40 mouse cellular contexts compared by ENCODE assay signal in the genomic region with DNA sequence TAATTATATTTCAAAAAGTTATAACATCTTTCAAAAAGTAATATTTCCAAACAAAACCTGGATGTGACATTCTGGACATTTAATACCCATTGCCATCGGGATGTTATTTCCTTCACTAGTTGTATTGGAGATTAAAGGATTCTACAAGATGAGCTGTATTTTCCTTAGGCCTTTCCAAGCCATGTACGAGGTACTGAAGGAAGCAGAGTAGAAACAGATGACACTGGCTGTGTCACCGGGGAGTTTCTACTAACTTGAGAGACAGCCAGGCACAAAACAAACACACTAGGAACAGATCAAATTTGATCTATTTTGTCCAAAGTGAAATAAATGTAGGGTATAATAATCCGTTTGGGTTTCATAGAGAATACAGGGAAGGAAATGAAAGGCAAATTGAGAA. TPM values are rescaled to one million over a fixed set of nuclear protein-coding genes. Genes with fewer than 3 reads are reported as not detected.
"Had no signal": no experiment of that assay in that cellular context is flagged by ENCODE, and none has a peak within 500 bp of the region (broad histone marks: within the 10 kb centered on the region; RNA-seq: fewer than 3 reads in every experiment).

No protein-coding gene starts in this region.

- H3K27ac ChIP-seq: heart, adult 2 months; heart, embryonic 13.5 days; heart, embryonic 15.5 days; hindbrain, embryonic 13.5 days; hindbrain, embryonic 15.5 days; hindbrain, postnatal 0 days; kidney, embryonic 15.5 days; kidney, postnatal 0 days; limb, embryonic 13.5 days; limb, embryonic 15.5 days; liver, embryonic 12.5 days; liver, embryonic 14.5 days had no signal

- H3K9ac ChIP-seq: heart, embryonic 13.5 days; heart, embryonic 15.5 days; hindbrain, embryonic 13.5 days; hindbrain, embryonic 15.5 days; kidney, embryonic 15.5 days; limb, embryonic 13.5 days; limb, embryonic 15.5 days; liver, embryonic 12.5 days; liver, embryonic 14.5 days had no signal

- H3K4me2 ChIP-seq: heart, embryonic 11.5 days; heart, embryonic 13.5 days; heart, embryonic 15.5 days; hindbrain, embryonic 13.5 days; hindbrain, embryonic 15.5 days; kidney, embryonic 15.5 days; limb, embryonic 13.5 days; limb, embryonic 15.5 days; liver, embryonic 12.5 days had no signal

- H3K9me3 ChIP-seq: heart, embryonic 13.5 days; heart, embryonic 15.5 days; hindbrain, embryonic 13.5 days; hindbrain, embryonic 15.5 days; kidney, embryonic 15.5 days; limb, embryonic 13.5 days; limb, embryonic 15.5 days; liver, embryonic 12.5 days had no signal

- H3K4me3 ChIP-seq: heart, adult 2 months; heart, embryonic 13.5 days; heart, embryonic 15.5 days; hindbrain, embryonic 13.5 days; hindbrain, embryonic 15.5 days; kidney, embryonic 15.5 days; limb, embryonic 13.5 days; limb, embryonic 15.5 days; liver, embryonic 12.5 days had no signal

- H3K4me1 ChIP-seq: heart, embryonic 13.5 days; heart, embryonic 15.5 days; hindbrain, embryonic 13.5 days; hindbrain, embryonic 15.5 days; kidney, embryonic 15.5 days; limb, embryonic 15.5 days; liver, embryonic 12.5 days had no signal

- H3K36me3 ChIP-seq: heart, embryonic 13.5 days; heart, embryonic 15.5 days; hindbrain, embryonic 13.5 days; hindbrain, embryonic 15.5 days; kidney, embryonic 15.5 days; limb, embryonic 13.5 days; limb, embryonic 15.5 days; liver, embryonic 12.5 days had no signal

- DNase-seq: gastrocnemius, postnatal 10 days; gastrocnemius, postnatal 25 days; heart, adult 2 months; heart, postnatal 14 days; heart, postnatal 36 days; kidney, adult 11 months; kidney, adult 2 months; kidney, adult 9 months; kidney, postnatal 14 days; kidney, postnatal 36 days; layer of hippocampus, adult 9-11 months; layer of hippocampus, postnatal 36 days; left cerebral cortex, postnatal 4 days had no signal

- ATAC-seq: hindbrain, postnatal 0 days; intestine, embryonic 16.5 days; liver, embryonic 12.5 days had no signal

- H3K27me3 ChIP-seq: heart, embryonic 13.5 days; heart, embryonic 15.5 days; hindbrain, embryonic 13.5 days; hindbrain, embryonic 15.5 days; kidney, embryonic 15.5 days; limb, embryonic 13.5 days; limb, embryonic 15.5 days; liver, embryonic 12.5 days had no signal

RNA-seq across cellular contexts. Expression of a gene that starts 17.6 kb away (rescaled TPM):
- total RNA-seq: hematopoietic stem cell, adult 5-6 weeks had no signal
- polyA plus RNA-seq: liver, adult 2 months had no signal

RNA-seq across cellular contexts. Expression of a gene that starts 57.1 kb away (rescaled TPM):
- total RNA-seq: gastrocnemius, postnatal 10 days; gastrocnemius, postnatal 25 days; heart, adult 2 months; heart, postnatal 14 days; heart, postnatal 36 days; hematopoietic stem cell, adult 5-6 weeks; hindbrain, postnatal 0 days; layer of hippocampus, adult 18-20 months; layer of hippocampus, adult 8-10 months; layer of hippocampus, postnatal 14 days; layer of hippocampus, postnatal 36 days; left cerebral cortex, adult 18-20 months; left cerebral cortex, adult 8-10 months; left cerebral cortex, postnatal 10 days; left cerebral cortex, postnatal 25 days; left cerebral cortex, postnatal 4 days; liver, adult 2 months had no signal
- polyA plus RNA-seq: gonadal fat pad, adult 2 months; heart, adult 2 months; heart, embryonic 13.5 days; heart, embryonic 15.5 days; heart, postnatal 0 days; hindbrain, embryonic 11.5 days; hindbrain, embryonic 13.5 days; hindbrain, embryonic 15.5 days; hindbrain, postnatal 0 days; intestine, embryonic 14.5 days; intestine, embryonic 16.5 days; kidney, embryonic 15.5 days; kidney, postnatal 0 days; limb, embryonic 11.5 days; limb, embryonic 13.5 days; limb, embryonic 15.5 days; liver, adult 2 months; liver, embryonic 12.5 days; liver, embryonic 14.5 days had no signal
